Mouse (Mus musculus): ENCODE data around the gene Aqp7.

DNA sequence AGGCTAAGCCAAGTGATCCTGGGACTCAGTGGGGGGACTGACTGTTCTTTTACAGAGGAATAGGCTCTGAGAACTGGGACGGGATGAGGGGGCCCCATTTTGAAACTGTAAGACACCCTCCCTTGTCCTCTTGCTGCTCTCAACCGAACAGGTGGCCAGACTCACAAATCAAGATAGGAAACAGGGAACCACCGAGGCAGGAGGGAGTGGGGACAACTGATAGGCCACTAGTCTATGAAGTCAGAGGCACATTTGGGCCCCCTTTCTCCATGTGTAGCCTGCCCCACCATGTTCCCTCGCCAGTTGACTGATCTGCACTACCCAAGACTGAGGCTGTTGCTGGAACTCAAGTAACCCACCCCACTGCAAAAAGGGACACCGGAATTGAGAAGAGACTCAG, 48.9 kb upstream of the Aqp7 start:
- TF ChIP-seq CTCF (IDR thresholded peaks at IDR 0.05; ENCODE audit: low read depth) (no peak), EP300 (IDR thresholded peaks at IDR 0.05; ENCODE audit: low read depth) (no peak)

Data from heart, postnatal 0 days (tissue).